In genomic region chr7:50686337-50686736, GRCm38 (mm10) we compare ENCODE assay signal across 24 mouse cellular contexts.
DNase-seq lines count a peak whose midpoint lies in the region; ATAC-seq and TF ChIP-seq lines count a peak whose summit lies in the region.
"Had no signal": no experiment of that assay in that cellular context is flagged by ENCODE, and none has a peak within 500 bp of the region (broad histone marks: within the 10 kb centered on the region; RNA-seq: fewer than 3 reads in every experiment).

No protein-coding gene starts in this region.

- no peaks in the 10 kb centered on the region for H3K27me3 ChIP-seq in midbrain, embryonic 13.5 days
- no peaks in the 10 kb centered on the region for H3K27me3 ChIP-seq in midbrain, embryonic 14.5 days (ENCODE audit: control insufficient read depth, insufficient read depth, low read length)
- H3K27me3 ChIP-seq: embryonic facial prominence, embryonic 13.5 days; embryonic facial prominence, embryonic 15.5 days; forebrain, embryonic 13.5 days; forebrain, embryonic 15.5 days; Patski had no signal

- no peak for DNase-seq in midbrain, embryonic 14.5 days
- DNase-seq in ES-E14 (ENCODE audit: low read depth, low spot score) = no peak
- DNase-seq in brain, embryonic 14.5 days (ENCODE audit: low read depth) = peak; percentile 5
- DNase-seq: adrenal gland, adult 8-10 months; adrenal gland, postnatal 14 days; adrenal gland, postnatal 36 days; cerebellum, adult 11 months; cerebellum, adult 18-20 months; cerebellum, adult 8-10 months; cerebellum, adult 9-11 months; cerebellum, postnatal 14 days; cerebellum, postnatal 36 days; embryo, embryonic 11 days; forebrain, postnatal 0 days had no signal

- 69% methylated on average over 5 of the region's 5 CpGs for WGBS in midbrain, embryonic 13.5 days
- 86% methylated on average over 5 of the region's 5 CpGs for WGBS in midbrain, embryonic 14.5 days

- no peaks in the 10 kb centered on the region for H3K36me3 ChIP-seq in midbrain, embryonic 13.5 days
- no peaks in the 10 kb centered on the region for H3K36me3 ChIP-seq in midbrain, embryonic 14.5 days (ENCODE audit: control insufficient read depth, insufficient read depth, low read length)
- H3K36me3 ChIP-seq in ES-E14 (ENCODE audit: control insufficient read depth, insufficient read depth, low read length, poor library complexity, severe bottlenecking) = no peaks in the 10 kb centered on the region
- H3K36me3 ChIP-seq: embryonic facial prominence, embryonic 13.5 days; embryonic facial prominence, embryonic 15.5 days; forebrain, embryonic 15.5 days; G1E had no signal

- 0 out of 2 replicates have a peak, but pooled peaks have one; percentile 58 for ATAC-seq in midbrain, embryonic 13.5 days
- ATAC-seq in midbrain, embryonic 14.5 days (ENCODE audit: low FRiP score, low TSS enrichment) = no peak
- ATAC-seq in erythroid progenitor cell, adult 5-6 weeks (replicated peaks; ENCODE audit: low FRiP score, poor library complexity, severe bottlenecking) = no peak
- ATAC-seq: activated CD4-positive, CD25-positive, alpha-beta regulatory T cell, adult 4 months; forebrain, embryonic 13.5 days; forebrain, embryonic 15.5 days; forebrain, postnatal 0 days; Patski had no signal

- TF ChIP-seq POLR2A in brain, embryonic 14.5 days (IDR thresholded peaks at IDR 0.05; ENCODE audit: borderline replicate concordance, extremely low read depth, insufficient read depth, insufficient read length, poor library complexity, severe bottlenecking) = no peak

- H3K9me3 ChIP-seq in midbrain, embryonic 13.5 days = no peaks in the 10 kb centered on the region
- H3K9me3 ChIP-seq in midbrain, embryonic 14.5 days (ENCODE audit: control insufficient read depth, low read length) = no peaks in the 10 kb centered on the region
- no peaks in the 10 kb centered on the region for H3K9me3 ChIP-seq in ES-E14 (ENCODE audit: control insufficient read depth, insufficient read depth, low read depth, low read length)
- H3K9me3 ChIP-seq: embryonic facial prominence, embryonic 13.5 days; embryonic facial prominence, embryonic 15.5 days; forebrain, embryonic 13.5 days; forebrain, embryonic 15.5 days had no signal

- H3K4me2 ChIP-seq in midbrain, embryonic 13.5 days (replicated peaks) = no peak overlapping the region
- no peak overlapping the region for H3K4me2 ChIP-seq in midbrain, embryonic 14.5 days (ENCODE audit: low read length)
- H3K4me2 ChIP-seq: embryonic facial prominence, embryonic 13.5 days; embryonic facial prominence, embryonic 15.5 days; forebrain, embryonic 13.5 days; forebrain, embryonic 15.5 days had no signal

- H3K9ac ChIP-seq in midbrain, embryonic 13.5 days (replicated peaks) = no peak overlapping the region
- H3K9ac ChIP-seq in midbrain, embryonic 14.5 days (replicated peaks; ENCODE audit: low read length) = no peak overlapping the region
- H3K9ac ChIP-seq in ES-E14 (ENCODE audit: insufficient read depth, low read depth, low read length, poor library complexity, severe bottlenecking) = no peak overlapping the region
- H3K9ac ChIP-seq: embryonic facial prominence, embryonic 13.5 days; embryonic facial prominence, embryonic 15.5 days; forebrain, embryonic 13.5 days; forebrain, embryonic 15.5 days; forebrain, postnatal 0 days had no signal

- no peaks in the 10 kb centered on the region for H3K4me1 ChIP-seq in midbrain, embryonic 13.5 days (replicated peaks)
- no peaks in the 10 kb centered on the region for H3K4me1 ChIP-seq in midbrain, embryonic 14.5 days (ENCODE audit: control insufficient read depth, insufficient read depth, low read length)
- H3K4me1 ChIP-seq in ES-E14 (ENCODE audit: control insufficient read depth in 2 of 2, insufficient read depth in 2 of 2, low read length in 2 of 2, poor library complexity in 1 of 2) = no peaks in the 10 kb centered on the region
- H3K4me1 ChIP-seq: embryonic facial prominence, embryonic 13.5 days; embryonic facial prominence, embryonic 15.5 days; forebrain, embryonic 13.5 days; forebrain, embryonic 15.5 days had no signal

- no peak for TF ChIP-seq CTCF in brain, embryonic 14.5 days (IDR thresholded peaks at IDR 0.05; ENCODE audit: borderline replicate concordance, extremely low read depth, insufficient read depth, insufficient read length)

- no peak overlapping the region for H3K27ac ChIP-seq in midbrain, embryonic 13.5 days
- no peak overlapping the region for H3K27ac ChIP-seq in midbrain, embryonic 14.5 days (replicated peaks; ENCODE audit: low read depth, low read length)
- H3K27ac ChIP-seq in ES-E14 (ENCODE audit: insufficient read depth, low read depth, low read length, poor library complexity, severe bottlenecking) = no peak overlapping the region
- H3K27ac ChIP-seq: embryonic facial prominence, embryonic 13.5 days; embryonic facial prominence, embryonic 15.5 days; forebrain, embryonic 13.5 days; forebrain, embryonic 15.5 days had no signal

- in situ Hi-C loops in ES-E14 (cut with MboI; ENCODE audit: low sequenced_read_pairs in 2 of 2, unreplicated experiment in 2 of 2) = no loop called here

- H3K4me3 ChIP-seq in midbrain, embryonic 13.5 days (replicated peaks) = no peak overlapping the region
- no peak overlapping the region for H3K4me3 ChIP-seq in midbrain, embryonic 14.5 days (replicated peaks; ENCODE audit: low read depth, low read length)
- no peak overlapping the region for H3K4me3 ChIP-seq in ES-E14 (ENCODE audit: insufficient read depth in 1 of 2, low read depth in 1 of 2, low read length in 2 of 2, poor library complexity in 1 of 2, severe bottlenecking in 1 of 2)
- H3K4me3 ChIP-seq: embryonic facial prominence, embryonic 13.5 days; embryonic facial prominence, embryonic 15.5 days; erythroblast, embryonic 14.5 days; forebrain, embryonic 13.5 days; forebrain, embryonic 15.5 days had no signal

TF ChIP-seq in ES-E14, 5 proteins besides CTCF, POLR2A, EP300 and RAD21:
- TF ChIP-seq CHD2 (IDR thresholded peaks at IDR 0.05; ENCODE audit: low read depth, low read length) (no peak), MAFK (IDR thresholded peaks at IDR 0.05; ENCODE audit: insufficient read depth, low read depth, low read length) (0 out of 2 replicates have a peak, but pooled peaks have one; percentile 14)
